Mouse (Mus musculus) hematopoietic stem cell, adult 5-6 weeks (primary cell): ENCODE results near the gene Adm. TPM values are rescaled to one million over a fixed set of nuclear protein-coding genes. Genes with fewer than 3 reads are reported as not detected.
"Not testable (repeated sequence)": the region's sequence is repeated elsewhere in the genome, so short reads cannot be mapped to it uniquely, and the experiment has no call there.

ENCODE experiments used
- ATAC-seq, 2 experiments: fragments of 125-278 bp in 1 of 2; replicated peaks in 1 of 2; 2 replicates each; pipeline ENCODE4 v1.8.0; 2016 to 2017; ENCODE audit warnings: inconsistent platforms in 2 of 2, mild to moderate bottlenecking in 2 of 2, moderate number of reproducible peaks in 2 of 2, low read depth in 1 of 2, moderate TSS enrichment in 1 of 2; ENCODE audit not compliant: low FRiP score in 2 of 2, poor library complexity in 2 of 2, severe bottlenecking in 2 of 2, insufficient read depth in 1 of 2, low TSS enrichment in 1 of 2
- total RNA-seq: library from RNA; stranded (forward); fragments of 172-1452, 232-1000 nt; gene quantifications from 2 replicates; pipeline ENCODE4 v1.2.3, GENCODE M21; 2017

The Adm gene
- total RNA-seq, 1 experiment from 2014 or later, result not detected

GRCm38 (mm10) chr7:110626186-110627098, 1.0 kb upstream of the Adm start:
- ATAC-seq, result no peak

- ATAC-seq, result no peak
These were observed 370 bp upstream of the Adm start for GRCm38 (mm10) chr7:110627099-110627482.

GRCm38 (mm10) chr7:110628273-110628600, 776 bp downstream of the Adm start:
- ATAC-seq, result no peak

GRCm38 (mm10) chr7:110628611-110629354, 1.3 kb downstream of the Adm start:
- ATAC-seq, result no peak

- peak; percentile 63 to 68; a peak in 3 of 4 replicates for ATAC-seq
These were observed 2.6 kb downstream of the Adm start for GRCm38 (mm10) chr7:110629892-110630666.

GRCm38 (mm10) chr7:110631136-110631888, 3.9 kb downstream of the Adm start:
- ATAC-seq, result no peak

GRCm38 (mm10) chr7:110635929-110636328, 8.5 kb downstream of the Adm start:
- no peak for ATAC-seq

- ATAC-seq, result no peak
These were observed 9.1 kb downstream of the Adm start for GRCm38 (mm10) chr7:110636559-110636958.

- no peak for ATAC-seq
These were observed 11.0 kb downstream of the Adm start for GRCm38 (mm10) chr7:110638305-110639110.

- ATAC-seq, result no peak
These were observed 11.9 kb downstream of the Adm start for GRCm38 (mm10) chr7:110639291-110639915.

- ATAC-seq, result not testable (repeated sequence)
These were observed 12.5 kb downstream of the Adm start for GRCm38 (mm10) chr7:110639958-110640357.

GRCm38 (mm10) chr7:110645311-110645710, 17.9 kb downstream of the Adm start:
- ATAC-seq, result peak; percentile 69 to 81

- ATAC-seq, result no peak
These were observed 18.4 kb downstream of the Adm start for GRCm38 (mm10) chr7:110645859-110646258.

- no peak for ATAC-seq
These were observed 19.3 kb downstream of the Adm start for GRCm38 (mm10) chr7:110646611-110647407.
